Mouse (Mus musculus) heart, postnatal 0 days (tissue): Measurements from ENCODE around the gene Olfr24. TPM values are rescaled to one million over a fixed set of nuclear protein-coding genes. Genes with fewer than 3 reads are reported as not detected.
"Not testable (repeated sequence)": the region's sequence is repeated elsewhere in the genome, so short reads cannot be mapped to it uniquely, and the experiment has no call there.

Source experiments
- ATAC-seq: fragments of 200-750 bp; cut with Nextera tagmentation; 2 replicates; pipeline ENCODE4 v1.8.0; 2017; ENCODE audit warnings: low read depth, moderate number of reproducible peaks, moderate library complexity; ENCODE audit not compliant: insufficient read depth
- DNase-seq: peaks from one replicate; pipeline ENCODE4 v3.0.0-alpha.2; 2016; ENCODE audit warnings: low spot score
- H3K27ac ChIP-seq: fragments of 300-500 bp; sonication (generic); 2 replicates; pipeline ENCODE4 v1.5.1; 2014; ENCODE audit warnings: low read depth, mild to moderate bottlenecking
- H3K27me3 ChIP-seq: fragments of 300-500 bp; sonication (generic); 2 replicates; pipeline ENCODE4 v1.6.1; 2014; ENCODE audit warnings: low read length, mixed read lengths; ENCODE audit not compliant: control insufficient read depth, insufficient read depth
- H3K36me3 ChIP-seq: fragments of 300-500 bp; sonication (generic); replicated peaks from 2 replicates; pipeline ENCODE4 v1.6.1; 2014; ENCODE audit warnings: low read length, mixed read lengths; ENCODE audit not compliant: control insufficient read depth, insufficient read depth
- H3K4me1 ChIP-seq: fragments of 300-500 bp; sonication (generic); 2 replicates; pipeline ENCODE4 v1.6.1; 2014; ENCODE audit warnings: antibody characterized with exemption; ENCODE audit not compliant: control insufficient read depth, insufficient read depth
- H3K4me2 ChIP-seq: fragments of 300-500 bp; sonication (generic); 2 replicates; pipeline ENCODE4 v1.6.1; 2014; ENCODE audit warnings: low read depth, mild to moderate bottlenecking, low read length, moderate library complexity
- H3K4me3 ChIP-seq: fragments of 300-500 bp; sonication (generic); 2 replicates; pipeline ENCODE4 v1.5.1; 2014; ENCODE audit warnings: low read depth, low read length
- H3K9ac ChIP-seq: fragments of 300-500 bp; sonication (generic); replicated peaks from 2 replicates; pipeline ENCODE4 v1.6.1; 2014; ENCODE audit warnings: low read depth, low read length, mixed read lengths
- H3K9me3 ChIP-seq: fragments of 300-500 bp; sonication (generic); replicated peaks from 2 replicates; pipeline ENCODE4 v1.6.1; 2016; ENCODE audit warnings: low read length; ENCODE audit not compliant: control insufficient read depth
- CTCF ChIP-seq: IDR thresholded peaks from 2 replicates; pipeline ENCODE4 v1.5.1; 2016; ENCODE audit warnings: antibody characterized with exemption, control low read depth, low read depth
- EP300 ChIP-seq: IDR thresholded peaks from 2 replicates; pipeline ENCODE4 v1.6.1; 2016; ENCODE audit warnings: antibody characterized with exemption, low read depth
- WGBS: fragments of 180-500 bp; shearing (Covaris S2); extraction: QIAGEN DNeasy Blood & Tissue Kit; methylation state at CpG from one replicate; pipeline ENCODE4 v1.1.7; 2014; 5-methylcytosine and 5-hydroxymethylcytosine counted together
- polyA plus RNA-seq: library from polyadenylated mRNA; unstranded; fragments of >200 nt; fragmentation: Nextera tagmentation; extraction: Ambion mirVana; gene quantifications from 2 replicates; pipeline ENCODE4 v1.2.1, GENCODE M21; 2015
- total RNA-seq: library from RNA; depleted of rRNA; stranded (reverse); fragments of >200 nt; gene quantifications from 2 replicates; pipeline ENCODE4 v1.2.3, GENCODE M21; 2014; ENCODE audit warnings: low replicate concordance; rRNA removed

Olfr24 gene
- total RNA-seq (not detected in 2 replicates), polyA plus RNA-seq (not detected in 2 replicates)

DNA sequence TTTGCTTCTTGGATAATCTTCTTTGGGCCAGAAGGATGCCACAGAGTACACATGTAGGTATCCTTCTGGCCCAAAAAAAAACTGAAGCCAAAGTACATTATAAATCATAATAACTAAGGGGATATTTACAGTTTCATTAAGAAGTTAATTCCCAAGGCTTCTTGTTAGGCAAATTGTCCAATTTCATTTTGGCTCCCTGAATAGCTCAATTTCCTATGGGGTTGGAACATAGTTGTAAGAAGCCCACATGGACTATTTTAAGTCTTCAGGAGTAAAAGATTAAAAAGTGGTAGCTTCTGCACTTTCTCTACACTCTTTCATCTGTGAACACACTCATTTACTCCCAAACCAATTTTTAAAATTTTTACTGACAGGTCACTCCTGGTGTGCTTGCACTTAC, at the start of gene Olfr24:
Gene Olfr24 (minus strand): TSS at position 101 of the 400 bp plus-strand sequence.
- H3K9me3 ChIP-seq = no peaks in the 10 kb centered on the region
- no peak within 1 kb of the TSS for H3K9ac ChIP-seq
- ATAC-seq (no peak), DNase-seq (no peak)
- H3K36me3 ChIP-seq = no peaks in the 10 kb centered on the region
- H3K27ac ChIP-seq = no peak within 1 kb of the TSS
- H3K27me3 ChIP-seq = no peaks in the 10 kb centered on the region
- no peak for TF ChIP-seq EP300
- no peak for TF ChIP-seq CTCF
- H3K4me1 ChIP-seq = no peaks in the 10 kb centered on the region
- H3K4me3 ChIP-seq = no peak within 1 kb of the TSS
- H3K4me2 ChIP-seq = no peak within 1 kb of the TSS

DNA sequence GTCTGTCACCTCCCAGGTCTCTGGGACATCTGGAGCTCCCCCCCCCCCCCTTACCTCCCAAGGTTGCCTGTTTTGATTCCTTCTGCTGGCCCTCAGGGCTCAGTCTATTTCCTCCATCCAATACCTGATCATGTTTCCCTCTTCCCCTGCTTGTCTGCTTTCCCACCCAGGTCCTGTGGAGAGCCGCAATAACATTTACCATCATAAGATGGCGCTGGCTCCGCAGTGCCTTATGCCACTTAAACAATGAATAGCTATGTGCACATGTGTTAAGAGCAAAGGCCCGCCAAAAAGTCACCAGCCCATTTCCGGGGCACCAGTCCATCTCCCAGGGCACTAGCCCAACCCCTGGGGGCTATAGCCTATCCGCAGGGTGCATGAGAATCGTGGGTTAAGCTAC, 21.5 kb upstream of the Olfr24 start:
- no peaks in the 10 kb centered on the region for H3K9me3 ChIP-seq
- no peak for DNase-seq
- 50% methylated on average over 7 of the region's 7 CpGs for WGBS

DNA sequence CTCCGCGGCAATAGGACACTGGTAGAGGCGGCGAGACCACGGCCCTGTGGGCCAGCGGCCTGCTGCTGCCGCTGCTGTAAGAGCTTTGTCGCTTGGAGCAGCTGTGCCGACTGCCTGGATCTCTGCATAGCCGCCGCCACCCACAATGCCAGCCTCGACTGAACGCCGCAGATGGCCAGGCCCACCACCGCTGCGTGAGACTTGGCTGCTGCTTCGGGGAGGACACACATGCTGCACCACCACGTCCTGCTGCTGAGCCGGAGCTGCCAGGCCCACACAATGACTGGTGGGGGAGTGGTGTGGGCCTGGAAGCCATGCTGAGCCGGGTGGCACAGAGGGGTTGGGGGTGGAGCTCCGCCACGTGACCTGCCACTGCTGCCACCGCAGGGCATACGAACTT, 15.7 kb upstream of the Olfr24 start:
- H3K27ac ChIP-seq = no peak overlapping the region
- ATAC-seq = no peak
- no peak for DNase-seq
- WGBS = 56% methylated on average over 24 of the region's 24 CpGs
- no peak overlapping the region for H3K9ac ChIP-seq
- no peaks in the 10 kb centered on the region for H3K4me1 ChIP-seq
- no peak overlapping the region for H3K4me2 ChIP-seq
- no peaks in the 10 kb centered on the region for H3K27me3 ChIP-seq
- 0 out of 2 replicates have a peak, but pooled peaks cover 3% of the 10 kb centered on the region for H3K9me3 ChIP-seq
- no peak for TF ChIP-seq CTCF
- no peak overlapping the region for H3K4me3 ChIP-seq
- H3K36me3 ChIP-seq = no peaks in the 10 kb centered on the region

More for the DNA sequence above, 21.5 kb upstream of the Olfr24 start:
- no peak for ATAC-seq
- Histone ChIP-seq H3K27me3 (no peaks in the 10 kb centered on the region), H3K27ac (no peak overlapping the region), H3K4me2 (no peak overlapping the region), H3K4me1 (no peaks in the 10 kb centered on the region), H3K4me3 (no peak overlapping the region), H3K36me3 (no peaks in the 10 kb centered on the region), H3K9ac (no peak overlapping the region)
- TF ChIP-seq EP300 (no peak), CTCF (no peak)

DNA sequence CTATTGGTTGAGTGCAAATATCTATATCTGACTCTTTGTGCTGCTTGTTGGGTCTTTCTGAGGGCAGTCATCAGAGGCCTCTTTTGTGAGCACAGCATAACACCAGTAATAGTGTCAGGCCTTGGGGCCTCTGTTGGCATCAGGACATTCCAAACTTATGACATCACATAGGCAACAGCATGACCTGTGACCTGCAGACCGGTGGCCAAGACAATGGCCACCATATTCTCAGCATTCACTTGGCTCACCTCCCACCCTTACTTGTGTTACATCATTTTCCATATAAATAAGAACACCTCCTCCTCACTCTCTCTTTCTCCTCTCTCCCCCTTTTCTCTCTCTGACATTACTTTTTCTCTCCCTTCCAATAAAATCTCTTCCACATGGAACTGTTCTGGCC, 15.2 kb upstream of the Olfr24 start:
- Histone ChIP-seq H3K36me3 (no peaks in the 10 kb centered on the region), H3K9me3 (0 out of 2 replicates have a peak, but pooled peaks cover 3% of the 10 kb centered on the region), H3K27me3 (no peaks in the 10 kb centered on the region), H3K4me2 (no peak overlapping the region), H3K4me3 (no peak overlapping the region), H3K4me1 (no peaks in the 10 kb centered on the region), H3K27ac (no peak overlapping the region), H3K9ac (no peak overlapping the region)
- ATAC-seq (no peak), DNase-seq (no peak)
- no peak for TF ChIP-seq CTCF
- no peak for TF ChIP-seq EP300
- 55% methylated on average over 1 of the region's 1 CpGs for WGBS

DNA sequence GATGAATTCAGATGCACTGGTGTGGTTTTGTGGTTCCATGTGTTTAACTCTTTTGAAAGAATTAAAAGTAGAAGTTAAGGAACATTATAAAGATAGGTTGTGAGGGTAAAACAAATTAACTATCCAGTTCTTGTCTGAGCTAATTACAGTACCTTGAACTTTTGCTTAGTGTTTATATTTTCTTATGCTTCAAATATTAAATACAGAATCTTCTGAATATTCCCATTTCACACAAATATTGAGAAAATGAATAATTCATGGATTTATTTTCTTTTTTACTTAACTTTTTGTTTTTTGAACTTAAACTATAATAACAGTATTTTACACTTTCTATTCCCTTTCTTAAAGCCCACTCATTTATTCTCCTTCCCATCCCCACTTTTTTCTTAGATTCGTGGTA, 8.2 kb downstream of the Olfr24 start:
- no peak overlapping the region for H3K4me3 ChIP-seq
- 45% methylated on average over 1 of the region's 1 CpGs for WGBS
- H3K4me1 ChIP-seq = no peaks in the 10 kb centered on the region
- no peak overlapping the region for H3K4me2 ChIP-seq
- no peak for ATAC-seq
- DNase-seq = no peak
- H3K36me3 ChIP-seq = no peaks in the 10 kb centered on the region
- no peaks in the 10 kb centered on the region for H3K9me3 ChIP-seq
- no peaks in the 10 kb centered on the region for H3K27me3 ChIP-seq
- no peak overlapping the region for H3K27ac ChIP-seq
- TF ChIP-seq CTCF (no peak), EP300 (no peak)
- no peak overlapping the region for H3K9ac ChIP-seq

DNA sequence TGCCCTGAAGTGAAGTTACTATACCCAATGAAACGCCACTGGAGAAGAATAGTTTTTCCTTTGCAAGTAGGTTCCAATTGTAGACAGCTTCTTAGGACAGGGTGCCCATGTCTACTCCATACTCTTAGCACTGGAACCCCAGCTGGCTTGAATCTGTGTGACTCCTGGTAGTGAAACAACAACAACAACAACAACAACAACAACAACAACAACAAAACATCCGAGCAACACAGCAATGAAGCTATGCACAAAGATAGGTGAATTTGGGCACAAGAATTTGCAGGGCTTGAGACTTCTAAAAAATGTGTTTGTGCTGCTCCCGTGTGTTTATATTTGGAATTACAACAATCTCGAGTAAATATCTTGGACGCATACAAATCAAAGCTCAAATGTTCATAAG, 19.2 kb downstream of the Olfr24 start:
- H3K4me1 ChIP-seq = no peaks in the 10 kb centered on the region
- no peak overlapping the region for H3K9ac ChIP-seq
- DNase-seq (no peak), ATAC-seq (no peak)
- H3K27me3 ChIP-seq = no peaks in the 10 kb centered on the region
- 17% methylated on average over 5 of the region's 5 CpGs for WGBS
- no peaks in the 10 kb centered on the region for H3K36me3 ChIP-seq
- TF ChIP-seq CTCF (no peak; the same call in 1 of the 2 replicates), EP300 (no peak)
- H3K27ac ChIP-seq = no peak overlapping the region
- H3K4me2 ChIP-seq = no peak overlapping the region
- no peak overlapping the region for H3K4me3 ChIP-seq
- H3K9me3 ChIP-seq = no peaks in the 10 kb centered on the region

DNA sequence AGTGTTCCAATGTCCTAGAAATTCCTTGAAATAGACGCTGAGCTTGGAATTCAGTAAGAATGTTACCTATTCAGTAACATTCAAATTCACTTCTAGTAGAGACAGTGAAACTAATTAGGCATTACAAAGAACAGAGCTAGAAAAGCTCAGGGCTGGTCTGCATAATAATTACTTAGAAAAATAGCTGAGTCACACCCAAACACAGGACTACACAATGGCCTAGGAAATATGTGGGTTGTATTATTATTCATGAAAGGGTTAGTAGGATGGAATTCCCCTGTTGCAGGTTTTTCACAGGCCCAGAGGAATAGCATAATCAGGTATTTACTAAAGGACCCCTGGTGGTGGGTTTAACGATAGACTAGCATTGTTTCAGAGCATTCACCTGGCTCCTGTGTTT, 29.6 kb downstream of the Olfr24 start:
- not testable (repeated sequence) for H3K4me2 ChIP-seq, DNase-seq, H3K36me3 ChIP-seq, H3K27me3 ChIP-seq, H3K27ac ChIP-seq, ATAC-seq, H3K4me3 ChIP-seq, H3K9me3 ChIP-seq, H3K4me1 ChIP-seq, H3K9ac ChIP-seq
- WGBS = 68% methylated on average over 2 of the region's 2 CpGs
